Mouse (Mus musculus) lung, postnatal 36 days (tissue): ENCODE measurements around the gene Nav2.

Source experiments
- DNase-seq: peaks from one replicate; pipeline ENCODE4 v3.0.0; 2022; ENCODE audit warnings: mixed read lengths

Nav2 gene

DNA sequence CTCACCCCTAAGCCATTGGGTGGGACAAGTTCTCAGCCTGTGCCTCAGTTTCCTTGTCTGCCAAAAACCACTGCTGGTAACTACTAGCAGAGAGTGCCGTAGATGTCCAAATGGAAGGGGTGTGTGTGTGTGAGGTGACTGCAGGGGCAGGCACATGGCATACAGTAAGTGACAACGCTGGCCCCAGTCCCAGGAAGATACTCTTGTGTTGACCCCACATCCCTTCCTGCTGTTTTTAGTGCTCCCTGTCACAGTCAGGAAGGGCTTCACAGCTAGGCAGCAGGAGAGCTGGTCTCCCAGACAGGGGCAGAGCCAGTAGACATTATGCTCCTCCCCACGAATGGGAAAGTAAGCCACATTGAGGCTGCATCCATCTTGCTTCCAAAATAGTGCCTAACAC lies 264.4 kb downstream of the Nav2 start:
- no peak for DNase-seq

DNA sequence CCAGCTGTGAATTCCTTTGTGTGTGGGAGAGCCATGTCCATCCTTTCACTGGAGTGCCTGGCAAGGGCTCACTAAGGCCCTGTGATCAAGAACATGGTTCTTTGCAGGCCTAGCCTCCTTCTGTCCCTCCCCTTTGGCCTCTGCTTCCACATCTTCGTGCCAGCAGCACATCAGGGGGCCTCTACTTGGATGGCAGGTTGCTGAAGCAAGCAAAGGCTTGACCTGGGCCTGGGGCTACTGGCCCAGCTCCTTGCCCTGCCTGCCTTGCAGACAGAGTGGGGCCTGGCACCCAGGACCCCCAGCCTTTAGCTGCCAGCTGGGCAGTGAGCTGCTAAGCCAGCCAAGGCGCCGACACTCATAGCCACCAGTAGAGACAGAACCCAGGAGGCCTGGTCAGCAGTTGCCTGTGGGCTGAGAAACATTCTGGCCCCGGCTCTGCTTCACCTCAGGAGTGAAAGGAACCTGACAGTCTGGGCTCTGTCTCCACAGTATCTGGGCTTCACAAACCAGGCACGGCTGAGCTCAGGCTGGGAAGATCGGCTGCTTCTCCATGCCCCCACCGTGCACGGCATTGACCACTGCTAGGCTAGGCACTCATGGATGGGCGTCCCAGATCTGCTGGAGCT lies 267.4 kb downstream of the Nav2 start:
- no peak for DNase-seq

DNA sequence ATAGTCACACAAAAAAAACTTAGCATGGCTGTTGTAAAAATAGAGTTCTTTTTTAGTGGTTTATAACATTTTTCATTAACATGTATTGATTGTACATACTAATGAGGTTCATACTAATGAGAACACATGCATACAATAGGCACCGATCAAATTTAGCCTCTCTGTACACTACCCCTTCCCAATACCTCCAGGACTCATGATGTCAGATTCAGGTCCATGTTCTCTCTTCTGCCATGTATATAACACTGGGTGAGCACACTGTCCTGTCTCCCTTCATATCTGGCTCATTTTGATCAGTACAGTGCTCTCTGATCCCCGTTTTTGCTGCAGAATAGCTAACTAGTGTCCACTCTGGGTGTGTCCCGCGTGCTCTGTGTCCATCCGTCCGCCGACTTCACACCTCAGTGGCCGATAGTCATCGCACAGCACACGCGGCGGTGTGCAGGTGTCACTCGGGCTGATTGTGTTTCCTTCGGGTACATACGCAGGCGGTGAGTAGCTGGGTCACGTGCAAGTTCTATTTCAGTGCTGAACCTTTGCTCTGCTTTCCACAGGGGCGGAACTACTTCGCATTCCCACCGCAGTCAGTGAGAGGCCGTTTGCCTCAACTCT lies 268.2 kb downstream of the Nav2 start:
- no peak for DNase-seq

DNA sequence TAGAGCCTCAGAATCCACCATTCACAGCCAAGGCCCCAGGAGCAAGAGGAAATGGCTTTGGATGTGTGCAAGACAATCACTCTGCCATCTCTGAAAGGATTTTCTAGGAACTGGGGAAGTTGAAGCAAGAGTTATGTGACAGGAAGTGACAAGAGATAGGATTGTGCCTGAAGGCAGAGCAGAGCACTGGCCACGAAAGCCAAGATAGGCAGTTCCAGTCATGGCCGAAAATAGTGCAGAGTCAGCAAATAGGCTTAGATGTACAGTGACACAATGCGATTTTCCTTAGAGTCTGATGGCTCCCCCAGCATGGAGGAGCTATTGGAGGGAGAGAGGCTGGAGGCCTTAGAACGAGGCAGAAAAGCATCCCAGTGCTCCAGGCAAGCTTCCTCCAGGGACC lies 269.7 kb downstream of the Nav2 start:
- no peak for DNase-seq

DNA sequence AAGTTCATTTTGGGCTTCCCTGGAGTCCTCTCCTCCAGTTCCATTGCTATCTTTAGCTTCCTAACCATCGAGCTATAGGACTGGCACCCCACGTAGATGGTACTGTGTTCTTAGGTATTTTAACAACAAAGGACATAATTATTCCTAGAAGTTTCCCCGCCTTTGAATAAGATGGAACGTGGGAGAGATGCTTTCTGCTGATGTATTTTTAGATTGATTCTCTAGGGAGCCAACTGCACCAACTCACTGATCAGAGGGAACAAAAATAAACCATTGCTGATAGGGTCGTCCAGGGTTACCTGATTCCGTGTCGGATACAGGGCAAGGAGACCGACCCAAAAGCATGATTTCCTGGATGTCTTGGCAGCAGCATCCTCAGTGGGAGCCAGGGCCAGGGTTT lies 272.5 kb downstream of the Nav2 start:
- no peak for DNase-seq

DNA sequence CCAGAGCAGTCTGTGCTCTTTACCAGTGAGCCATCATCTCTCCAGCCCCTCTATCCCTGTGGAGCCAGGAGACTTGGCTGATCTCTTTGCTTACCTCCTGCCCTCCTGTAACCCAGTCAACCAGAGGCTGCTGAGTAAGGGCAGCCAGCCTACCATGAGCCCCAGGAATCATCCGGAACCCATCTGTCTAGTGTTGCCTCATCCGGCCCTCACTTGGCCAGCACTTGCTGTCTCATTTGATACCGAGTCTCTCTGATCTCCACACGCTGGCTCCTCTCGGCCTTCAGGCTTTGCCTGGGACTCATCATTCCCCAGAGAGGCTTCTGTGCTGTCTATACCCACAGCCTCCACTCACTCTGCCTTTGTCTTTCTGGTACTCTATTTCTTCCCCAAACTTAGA lies 273.9 kb downstream of the Nav2 start:
- no peak for DNase-seq

DNA sequence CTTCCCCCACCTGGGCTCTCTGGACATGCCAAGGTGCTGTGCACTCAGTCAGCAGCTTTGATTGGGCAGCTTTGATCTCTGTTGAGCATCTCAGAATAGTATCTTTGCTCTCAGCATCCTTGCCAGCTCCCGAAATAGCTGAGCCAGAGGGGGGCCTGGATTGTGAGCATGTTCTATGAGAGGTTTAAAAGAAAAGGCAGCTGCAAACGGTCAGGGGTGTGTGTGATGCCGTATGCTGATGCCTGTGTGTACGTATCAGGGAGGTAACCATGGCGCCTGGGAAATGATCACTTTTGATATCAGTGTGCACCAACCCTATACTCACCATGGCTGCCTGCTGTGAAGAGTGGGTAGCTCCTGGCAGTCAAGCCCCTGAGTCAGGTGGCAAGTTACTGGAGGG lies 275.2 kb downstream of the Nav2 start:
- no peak for DNase-seq

DNA sequence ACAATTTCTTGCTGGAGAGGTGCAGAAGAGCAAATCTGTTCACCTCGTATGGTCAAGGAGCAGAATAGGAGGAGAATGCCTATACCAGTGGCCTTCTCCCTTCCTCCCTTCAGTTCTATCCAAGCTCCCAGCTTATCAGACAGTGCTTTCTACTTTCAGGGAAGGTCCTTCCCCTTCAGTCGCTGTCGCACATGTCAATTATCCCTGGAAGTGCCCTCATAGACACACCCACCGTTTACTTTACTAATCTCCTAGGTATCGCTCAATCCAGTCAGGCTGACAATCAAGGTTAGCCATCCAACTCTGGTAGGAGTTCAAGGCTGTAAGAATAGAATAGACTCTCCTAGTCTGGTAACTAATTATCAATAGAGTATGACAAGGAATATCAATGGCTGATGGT lies 277.5 kb downstream of the Nav2 start:
- DNase-seq: no peak

DNA sequence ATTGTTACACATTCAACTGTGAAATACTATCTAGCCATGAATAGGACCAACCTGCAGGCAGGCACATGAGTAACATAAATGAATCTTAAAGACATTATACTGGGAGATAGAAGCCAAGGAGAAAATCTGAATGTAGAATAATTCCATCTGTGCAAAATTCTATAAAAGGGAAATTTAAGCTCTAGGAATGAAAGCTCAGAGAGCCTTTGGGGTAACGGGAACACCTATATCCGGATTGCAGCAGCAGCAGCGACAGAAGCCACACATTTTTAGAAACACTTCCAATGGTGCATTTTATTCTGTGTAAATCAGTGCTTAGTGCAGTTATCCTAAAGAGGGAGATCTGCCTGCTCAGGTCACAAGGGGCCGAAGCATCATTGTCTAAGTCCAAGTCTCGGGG lies 280.8 kb downstream of the Nav2 start:
- DNase-seq: no peak

DNA sequence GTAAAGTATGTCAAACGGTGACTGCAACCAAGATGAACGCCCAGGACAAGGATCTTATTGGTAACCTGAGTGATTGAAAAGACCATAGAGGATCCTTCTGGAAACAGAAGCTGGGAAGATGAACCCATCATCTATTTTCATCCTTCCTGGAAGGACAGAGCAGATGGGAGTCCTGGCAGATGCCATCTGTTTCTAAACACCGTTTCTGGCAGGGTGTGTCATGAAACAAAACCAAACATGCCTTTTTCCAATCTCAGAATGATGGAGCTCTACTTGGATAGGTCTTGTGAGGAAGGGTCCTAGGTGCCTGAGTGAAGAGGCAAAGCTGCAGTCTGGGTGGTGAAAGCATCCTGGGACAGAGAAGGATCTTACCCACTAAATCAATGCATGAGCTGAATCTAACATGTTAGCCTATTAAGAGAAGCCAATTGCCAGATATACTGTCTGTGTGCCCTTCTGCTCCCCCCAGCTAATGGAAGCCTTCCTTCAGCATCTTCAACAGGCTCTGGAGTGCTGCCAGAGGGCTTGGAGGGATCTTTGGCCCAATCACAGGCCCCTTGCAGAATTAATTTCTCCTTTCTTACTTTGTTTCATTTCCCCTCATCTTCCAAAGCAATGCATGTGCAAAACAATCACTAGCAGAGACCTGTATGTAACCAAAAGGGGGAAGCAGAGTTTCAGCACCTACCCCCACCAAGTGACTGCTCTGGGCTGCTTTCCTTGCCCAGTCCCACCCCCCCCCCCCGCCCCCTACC lies 281.9 kb downstream of the Nav2 start:
- DNase-seq: no peak

DNA sequence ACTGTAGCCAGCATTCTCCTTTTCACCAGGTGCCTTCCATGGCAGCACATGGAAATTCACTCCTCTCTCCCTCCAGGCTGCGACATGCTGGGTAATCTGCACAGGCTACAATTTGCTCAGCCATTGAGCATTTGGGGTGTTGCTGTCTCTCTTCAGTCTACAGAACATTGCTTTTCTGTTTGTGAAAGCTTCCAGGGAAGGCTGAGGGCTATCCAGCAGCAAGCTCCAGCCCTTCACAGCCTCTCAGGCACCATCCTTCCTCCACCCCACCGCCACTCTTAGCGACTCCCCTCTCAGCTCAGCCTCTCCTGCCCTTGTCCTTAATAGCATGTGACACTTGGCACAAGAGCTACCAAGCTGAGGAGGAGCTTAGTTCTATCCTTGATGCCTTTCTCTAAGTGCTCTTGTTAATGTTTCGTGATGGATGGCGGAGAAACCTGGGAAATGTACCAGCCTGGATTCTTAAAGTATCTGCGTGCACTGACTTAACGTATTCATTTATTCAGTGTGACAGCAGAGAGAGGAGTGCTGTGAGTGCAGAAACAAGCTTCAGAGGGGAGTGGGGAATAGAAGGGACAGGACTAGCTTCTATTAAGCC lies 282.7 kb downstream of the Nav2 start:
- peak; percentile 44 for DNase-seq

DNA sequence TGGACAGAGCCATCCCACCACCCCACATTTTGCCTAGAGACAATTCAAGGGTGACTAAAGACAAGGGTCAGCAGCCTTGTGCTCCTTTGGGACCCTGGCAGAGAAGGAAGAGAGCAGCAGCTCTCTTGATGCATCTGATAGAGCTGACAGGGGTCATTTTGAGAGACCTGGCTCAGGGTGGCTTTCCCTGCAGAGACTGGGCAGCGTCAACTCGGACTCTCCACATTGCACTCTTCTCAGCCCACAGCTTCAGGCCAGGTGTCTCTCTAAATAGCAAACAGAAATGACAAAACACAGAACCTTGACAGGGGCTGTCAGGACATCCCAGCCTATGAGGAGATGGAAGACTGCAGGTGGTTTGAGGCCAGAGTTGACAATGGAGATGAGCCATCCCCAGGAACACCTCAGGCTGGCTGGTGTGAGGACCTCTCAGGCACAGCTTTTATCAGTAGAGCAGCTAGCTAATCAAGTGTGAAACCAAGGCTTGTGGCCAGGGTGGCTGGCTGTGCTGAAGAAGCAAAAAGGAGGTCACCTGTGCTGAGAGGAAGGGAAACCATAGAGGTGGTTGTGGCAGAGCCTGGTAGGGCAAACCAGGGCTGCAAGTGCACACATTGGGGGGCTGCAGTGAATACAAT lies 283.7 kb downstream of the Nav2 start:
- DNase-seq: no peak

DNA sequence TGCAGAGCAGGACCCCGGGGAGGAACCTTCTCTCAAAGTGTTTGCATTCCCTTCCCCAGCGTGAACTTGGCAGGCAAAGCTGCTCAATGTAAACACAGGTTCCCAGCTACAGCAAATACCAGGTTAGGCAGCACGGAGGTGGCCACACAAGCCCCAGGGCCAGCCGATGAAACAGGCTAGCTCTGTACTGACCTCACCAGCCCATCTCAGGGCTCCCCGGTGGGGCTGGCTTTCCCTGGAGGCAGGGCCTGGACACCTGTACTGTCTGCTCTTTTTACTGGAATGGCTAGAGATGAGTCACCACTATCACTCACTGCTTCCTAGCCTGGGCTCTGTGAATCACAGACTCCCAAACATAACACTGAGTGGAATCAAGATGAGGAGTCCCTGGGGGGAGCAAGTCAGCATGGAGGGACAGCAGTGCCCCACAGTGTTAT lies 287.2 kb downstream of the Nav2 start:
- DNase-seq: peak; percentile 84

DNA sequence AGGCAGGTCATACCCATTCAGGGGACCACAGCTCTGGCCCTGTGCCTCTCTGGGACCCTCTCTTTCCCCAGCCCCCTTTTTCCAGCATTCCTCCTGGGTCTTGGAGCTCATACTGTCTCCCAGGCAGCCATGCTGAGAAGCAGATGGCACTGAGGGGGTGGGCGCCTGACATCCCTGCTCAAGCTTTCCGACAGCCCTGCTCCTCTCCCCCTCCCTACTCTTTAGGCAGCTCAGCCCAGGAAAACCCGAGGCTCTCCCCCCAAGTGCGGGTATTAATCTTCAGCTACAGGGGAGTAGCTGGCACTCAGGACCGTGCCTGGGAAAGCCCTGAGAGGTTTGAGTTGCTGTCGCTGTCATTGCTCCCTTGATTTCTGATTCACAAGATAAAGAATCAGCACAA lies 290.9 kb downstream of the Nav2 start:
- DNase-seq: no peak

DNA sequence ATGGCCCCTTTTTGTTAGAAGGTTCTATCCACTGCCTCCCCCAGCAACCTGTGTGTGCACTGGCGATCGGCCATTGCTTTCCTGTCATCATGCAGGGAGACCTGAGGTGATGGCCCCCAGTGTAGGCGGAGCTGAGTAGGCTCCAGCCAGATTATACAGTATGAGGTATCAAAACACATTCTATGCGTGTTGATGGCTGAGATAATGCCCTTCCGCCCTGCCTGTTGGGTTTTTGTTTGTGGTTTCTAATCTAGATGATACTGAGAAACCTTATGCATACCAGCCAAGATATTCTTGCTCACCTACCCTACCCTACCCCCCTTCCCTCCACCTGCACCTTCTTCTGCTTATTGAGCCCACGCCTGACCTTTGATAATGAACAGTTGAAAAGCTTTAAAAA lies 291.8 kb downstream of the Nav2 start:
- DNase-seq: no peak

DNA sequence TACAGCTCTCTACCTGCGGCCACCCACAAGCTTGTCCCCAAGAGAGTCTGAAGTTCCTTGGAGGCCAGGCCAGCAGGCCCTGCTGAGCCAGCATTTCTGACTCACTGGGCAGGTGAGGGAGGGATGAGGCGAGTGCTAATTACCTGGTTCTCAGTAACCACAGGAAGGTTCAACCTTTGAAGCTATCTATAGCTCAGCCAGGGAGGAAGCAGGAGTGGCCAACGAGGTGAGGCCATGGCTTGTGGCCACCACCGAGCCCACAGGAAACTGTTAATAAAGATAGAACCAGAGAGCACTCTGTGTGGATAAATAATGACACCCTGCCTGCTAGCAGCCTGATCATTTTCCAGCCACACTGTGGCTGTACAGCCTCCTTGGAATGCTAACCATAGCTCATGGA lies 294.5 kb downstream of the Nav2 start:
- no peak for DNase-seq

DNA sequence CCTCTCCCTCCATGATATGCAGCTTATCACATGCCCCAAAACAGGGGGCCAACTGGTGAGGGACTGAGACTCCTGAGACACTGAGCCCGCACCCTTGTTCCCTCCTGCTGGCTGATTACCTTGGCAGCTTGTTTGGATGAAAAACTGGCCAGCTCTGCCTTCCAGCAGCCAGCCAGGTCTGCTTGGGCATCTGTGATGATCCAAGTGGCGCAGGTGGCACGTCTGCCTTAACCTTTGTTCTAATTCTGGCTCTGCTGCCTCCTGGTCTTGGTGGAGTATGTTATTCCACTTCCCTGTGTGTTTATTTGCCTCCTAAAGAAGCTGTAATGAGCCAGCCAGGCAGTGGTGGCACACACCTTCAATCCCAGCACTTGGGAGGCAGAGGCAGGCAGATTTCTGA lies 296.3 kb downstream of the Nav2 start:
- no peak for DNase-seq

DNA sequence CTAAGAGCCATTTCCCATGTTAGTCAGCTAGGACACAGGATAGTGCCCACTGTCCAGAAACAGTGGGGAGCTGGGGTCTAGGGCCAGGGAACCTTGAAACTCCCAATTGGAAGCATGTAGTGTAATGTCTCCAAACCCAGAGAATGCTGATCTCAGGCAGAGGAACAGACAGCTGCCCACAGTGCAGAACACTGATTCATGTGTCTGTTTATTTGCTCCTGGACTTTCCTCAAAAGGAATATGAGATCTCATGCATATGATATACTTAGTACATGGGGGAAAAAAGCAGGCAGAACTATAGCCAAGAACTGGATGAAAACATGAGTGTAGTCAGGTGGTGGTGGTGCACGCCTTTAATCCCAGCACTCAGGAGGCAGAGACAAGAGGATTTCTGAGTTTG lies 297.0 kb downstream of the Nav2 start:
- DNase-seq: no peak

DNA sequence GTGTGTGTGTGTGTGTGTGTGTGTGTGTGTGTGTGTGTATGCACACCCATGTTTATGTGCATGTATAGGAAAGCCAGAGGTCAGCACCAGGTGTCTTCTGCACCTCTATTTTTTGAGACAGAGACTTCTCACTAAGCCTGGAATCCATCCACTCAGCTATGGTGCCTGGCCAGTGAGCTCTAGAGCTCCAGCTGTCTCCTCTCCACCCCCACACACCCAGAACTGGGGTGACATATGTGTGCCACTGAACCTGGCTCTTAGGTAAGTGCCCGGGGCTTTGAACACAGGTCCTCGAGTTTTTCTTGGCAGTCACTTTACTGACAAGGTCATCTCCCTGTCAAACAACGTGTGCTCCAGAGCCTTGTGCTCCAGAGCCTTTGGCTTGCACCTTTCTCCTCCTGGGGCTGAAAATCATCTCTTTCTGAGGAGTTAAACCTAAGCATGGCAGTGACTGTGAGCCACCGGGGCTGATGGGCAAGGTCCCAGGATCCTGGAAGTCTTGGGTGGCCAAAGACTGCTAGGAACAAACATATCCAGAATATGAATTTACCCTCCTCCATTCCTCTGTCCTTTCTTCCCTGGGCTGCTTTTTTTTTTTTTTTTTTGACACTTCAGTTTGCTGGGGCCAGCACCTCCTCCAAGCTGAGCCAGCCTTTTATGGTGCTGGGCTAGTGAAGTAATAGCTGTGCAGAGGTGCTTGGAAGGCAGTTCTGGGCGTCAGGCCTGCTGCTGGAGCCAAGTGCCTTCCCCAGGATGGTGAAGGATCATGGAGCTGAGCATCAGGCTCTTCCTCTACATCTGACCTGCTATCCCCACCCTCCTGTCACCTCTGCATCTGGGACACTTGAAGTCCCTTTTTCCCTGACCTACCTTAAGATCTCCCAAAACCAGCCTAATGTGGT lies 298.5 kb downstream of the Nav2 start:
- peak; percentile 40 for DNase-seq

DNA sequence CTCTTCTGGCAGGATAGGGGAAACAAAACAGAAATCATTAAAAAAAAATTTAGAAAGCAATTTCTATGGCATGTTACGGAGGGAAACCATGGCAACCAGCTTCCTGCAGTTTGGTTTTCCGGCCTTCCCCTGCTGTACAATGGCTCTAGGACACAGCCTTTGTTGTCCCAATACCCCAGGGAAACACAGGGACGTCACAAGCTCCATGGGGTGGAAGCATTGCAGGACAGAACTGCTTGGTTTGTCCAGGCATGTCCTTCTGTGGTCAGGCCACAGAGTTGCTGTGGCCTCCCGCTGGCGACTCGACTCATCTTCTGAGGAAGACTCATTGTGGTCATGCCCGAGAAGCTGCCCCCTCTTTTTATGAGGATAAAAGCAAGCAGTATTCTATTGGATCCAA lies 301.0 kb downstream of the Nav2 start:
- no peak for DNase-seq

DNA sequence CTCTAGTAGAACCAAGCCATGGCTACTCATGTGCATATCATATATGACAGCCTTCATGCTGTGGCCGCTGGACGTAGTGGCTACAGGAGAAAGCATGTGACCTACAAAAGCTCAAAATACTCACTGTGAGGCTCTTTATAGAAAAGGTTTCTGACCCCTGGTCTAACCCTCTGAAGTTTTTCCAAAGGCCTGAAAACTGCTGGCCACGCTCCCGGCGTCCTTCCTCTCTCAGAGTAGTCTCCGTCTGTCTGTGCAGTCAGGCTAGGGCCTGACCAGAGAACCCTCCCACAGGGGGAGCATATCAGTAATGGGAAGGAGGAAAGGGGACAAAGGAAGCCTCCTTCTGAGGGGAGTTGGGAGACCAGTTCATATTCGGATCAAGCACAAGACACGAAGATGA lies 302.2 kb downstream of the Nav2 start:
- DNase-seq: no peak

DNA sequence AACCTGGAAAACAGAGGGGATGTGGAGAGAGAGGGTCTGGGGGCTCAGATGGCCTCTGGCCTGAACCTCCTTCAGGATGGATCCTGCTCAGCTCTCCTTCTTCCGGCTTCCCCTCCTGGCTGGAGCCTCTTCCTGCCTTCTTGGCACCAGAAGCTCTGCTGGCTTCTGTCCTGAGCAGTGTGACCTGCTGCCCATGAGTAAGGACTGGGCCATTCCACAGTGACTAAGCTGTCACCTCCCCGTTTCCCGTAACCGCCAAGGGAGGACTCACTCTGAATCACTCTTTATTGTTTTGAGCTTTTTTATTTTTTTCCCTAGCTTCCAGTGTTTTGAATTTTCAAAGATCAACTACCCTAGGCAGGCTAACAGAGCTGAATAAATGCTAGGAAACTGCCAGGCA lies 304.5 kb downstream of the Nav2 start:
- peak; percentile 26 for DNase-seq

DNA sequence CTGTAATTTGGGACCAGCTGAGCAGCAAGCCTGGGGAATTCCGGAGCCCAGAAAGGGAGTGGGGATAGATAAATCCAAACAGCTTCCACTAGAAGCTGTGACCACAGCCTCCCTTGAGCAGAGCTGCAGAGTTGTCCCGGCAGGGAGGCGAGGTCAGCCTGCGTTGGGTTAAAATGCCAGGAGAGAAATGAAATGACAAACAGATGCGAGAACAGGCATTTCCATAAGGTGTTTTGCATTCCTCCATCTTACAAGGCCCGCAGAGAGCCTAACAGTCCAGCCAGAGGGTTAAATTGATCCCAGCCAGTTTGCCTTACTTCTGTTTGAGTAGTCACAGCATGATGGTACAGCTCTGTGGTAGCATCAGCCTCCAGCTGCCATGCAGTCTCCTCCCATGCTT lies 309.3 kb downstream of the Nav2 start:
- DNase-seq: no peak
